Comparison of ENCODE assay signal across 7 mouse cellular contexts in the genomic region with DNA sequence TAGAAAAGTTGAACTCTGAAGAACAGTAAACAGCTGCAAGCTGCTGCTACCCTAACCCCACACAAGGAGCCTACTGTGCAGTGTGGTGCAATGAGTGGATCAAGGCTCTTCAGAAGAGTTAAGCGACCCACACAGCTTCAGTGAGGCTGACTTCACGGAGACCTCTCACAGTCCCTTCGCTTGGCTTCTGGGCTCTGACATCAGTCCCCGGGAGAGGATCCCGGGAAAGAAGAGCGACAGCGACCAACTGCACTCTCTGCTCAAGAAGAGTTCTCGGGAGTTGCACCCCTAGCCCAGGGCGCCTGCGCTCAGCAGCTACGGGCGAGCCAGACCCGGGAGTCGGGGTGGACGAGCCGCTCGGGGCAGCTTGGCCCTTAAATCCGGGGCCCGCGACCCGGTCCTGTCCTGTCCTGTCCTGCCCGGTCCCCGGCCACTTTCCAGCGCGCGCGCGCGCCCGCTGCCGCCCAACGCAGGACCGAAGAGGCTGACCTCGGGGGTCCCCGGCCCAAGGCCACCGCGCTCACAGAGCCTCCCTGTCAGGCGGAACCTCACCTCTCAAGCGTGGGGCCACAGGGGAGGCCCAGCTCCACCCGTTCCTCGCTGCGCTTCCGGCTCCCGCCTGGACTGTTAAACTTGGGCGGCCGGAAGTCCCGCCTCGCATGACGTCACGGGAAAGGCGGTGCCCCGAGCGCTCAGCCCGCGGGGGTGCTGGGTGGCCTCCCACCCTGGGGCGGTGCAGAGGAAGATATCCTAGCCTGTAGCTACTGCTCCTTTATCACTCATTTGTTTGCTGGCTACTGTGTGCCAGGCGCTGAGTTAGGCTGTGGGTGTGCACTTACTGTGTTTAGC. TPM values are rescaled to one million over a fixed set of nuclear protein-coding genes. Genes with fewer than 3 reads are reported as not detected.
DNase-seq lines count a peak whose midpoint lies in the region; ATAC-seq lines count a peak whose summit lies in the region.

Gene Nedd1, minus strand, starts transcription at position 650 of the 849 bp plus-strand sequence.

- peak; percentile 96 for DNase-seq in adrenal gland, postnatal 14 days
- peak; percentile 94 for DNase-seq in embryonic facial prominence, embryonic 11.5 days (ENCODE audit: low spot score)
- peak; percentile 99 for DNase-seq in heart, adult 11 months
- DNase-seq in kidney, adult 18-20 months = peak; percentile 98
- peak; percentile 95 for DNase-seq in limb, embryonic 11.5 days (ENCODE audit: low spot score)
- peak; percentile 96 for DNase-seq in midbrain, embryonic 14.5 days
- peak; percentile 92 to 96 for DNase-seq in spleen, adult 18-20 months

- peak within 1 kb of the TSS; percentile 83 for H3K27ac ChIP-seq in embryonic facial prominence, embryonic 11.5 days (replicated peaks; ENCODE audit: low read depth, low read length)
- peak within 1 kb of the TSS; percentile 11; the same call in 1 of the 2 replicates for H3K27ac ChIP-seq in limb, embryonic 11.5 days (replicated peaks; ENCODE audit: low read depth, low read length)
- H3K27ac ChIP-seq in midbrain, embryonic 14.5 days (replicated peaks; ENCODE audit: low read depth, low read length) = peak within 1 kb of the TSS; percentile 75

- peak within 1 kb of the TSS; percentile 74 for H3K4me2 ChIP-seq in embryonic facial prominence, embryonic 11.5 days (ENCODE audit: low read depth, low read length)
- peak within 1 kb of the TSS; percentile 66 for H3K4me2 ChIP-seq in limb, embryonic 11.5 days (ENCODE audit: low read depth, severe bottlenecking)
- H3K4me2 ChIP-seq in midbrain, embryonic 14.5 days (ENCODE audit: low read length) = peak within 1 kb of the TSS; percentile 88

- under 1% methylated on average over 57 of the region's 57 CpGs for WGBS in embryonic facial prominence, embryonic 11.5 days
- WGBS in limb, embryonic 11.5 days = 0% methylated on average over 56 of the region's 57 CpGs
- WGBS in midbrain, embryonic 14.5 days = under 1% methylated on average over 57 of the region's 57 CpGs

- ATAC-seq in embryonic facial prominence, embryonic 11.5 days (replicated peaks; ENCODE audit: insufficient number of reproducible peaks, low FRiP score, low TSS enrichment, low read depth) = peak; percentile 98
- peak; percentile 97 for ATAC-seq in limb, embryonic 11.5 days (ENCODE audit: insufficient number of reproducible peaks, low FRiP score, low TSS enrichment, low read depth)
- peak; percentile 97 for ATAC-seq in midbrain, embryonic 14.5 days (ENCODE audit: low FRiP score, low TSS enrichment)

- no peaks in the 10 kb centered on the region for H3K36me3 ChIP-seq in embryonic facial prominence, embryonic 11.5 days (replicated peaks; ENCODE audit: control insufficient read depth, insufficient read depth, low read depth, low read length)
- H3K36me3 ChIP-seq in limb, embryonic 11.5 days (ENCODE audit: control insufficient read depth, insufficient read depth, low read length) = no peaks in the 10 kb centered on the region
- no peaks in the 10 kb centered on the region for H3K36me3 ChIP-seq in midbrain, embryonic 14.5 days (ENCODE audit: control insufficient read depth, insufficient read depth, low read length)

- no peaks in the 10 kb centered on the region for H3K27me3 ChIP-seq in embryonic facial prominence, embryonic 11.5 days (ENCODE audit: control insufficient read depth, insufficient read depth, low read length)
- no peaks in the 10 kb centered on the region for H3K27me3 ChIP-seq in limb, embryonic 11.5 days (ENCODE audit: control insufficient read depth, insufficient read depth, low read length)
- no peaks in the 10 kb centered on the region for H3K27me3 ChIP-seq in midbrain, embryonic 14.5 days (ENCODE audit: control insufficient read depth, insufficient read depth, low read length)

- H3K9me3 ChIP-seq in embryonic facial prominence, embryonic 11.5 days (replicated peaks; ENCODE audit: control insufficient read depth, low read length) = no peaks in the 10 kb centered on the region
- no peaks in the 10 kb centered on the region for H3K9me3 ChIP-seq in limb, embryonic 11.5 days (ENCODE audit: control insufficient read depth, low read length)
- H3K9me3 ChIP-seq in midbrain, embryonic 14.5 days (ENCODE audit: control insufficient read depth, low read length) = no peaks in the 10 kb centered on the region

- no peaks in the 10 kb centered on the region for H3K4me1 ChIP-seq in embryonic facial prominence, embryonic 11.5 days (ENCODE audit: control insufficient read depth, insufficient read depth, low read length)
- no peaks in the 10 kb centered on the region for H3K4me1 ChIP-seq in limb, embryonic 11.5 days (ENCODE audit: control insufficient read depth, insufficient read depth, low read length)
- H3K4me1 ChIP-seq in midbrain, embryonic 14.5 days (ENCODE audit: control insufficient read depth, insufficient read depth, low read length) = 0 out of 2 replicates have a peak, but pooled peaks cover 3% of the 10 kb centered on the region

- H3K9ac ChIP-seq in embryonic facial prominence, embryonic 11.5 days (replicated peaks; ENCODE audit: low read length) = peak within 1 kb of the TSS; percentile 94
- H3K9ac ChIP-seq in limb, embryonic 11.5 days (ENCODE audit: low read length) = peak within 1 kb of the TSS; percentile 81
- H3K9ac ChIP-seq in midbrain, embryonic 14.5 days (replicated peaks; ENCODE audit: low read length) = peak within 1 kb of the TSS; percentile 80

- peak within 1 kb of the TSS; percentile 87 for H3K4me3 ChIP-seq in embryonic facial prominence, embryonic 11.5 days (ENCODE audit: low read depth, low read length)
- H3K4me3 ChIP-seq in limb, embryonic 11.5 days (ENCODE audit: low read depth, low read length) = peak within 1 kb of the TSS; percentile 77
- H3K4me3 ChIP-seq in midbrain, embryonic 14.5 days (replicated peaks; ENCODE audit: low read depth, low read length) = peak within 1 kb of the TSS; percentile 87

RNA-seq across cellular contexts. Expression of gene Nedd1, which starts in this region (rescaled TPM):
- total RNA-seq in adrenal gland, postnatal 14 days (2021) = 18.4 and 20.3 TPM in 2 replicates
- polyA plus RNA-seq in embryonic facial prominence, embryonic 11.5 days (2014; fragmentation: Nextera tagmentation; extraction: Ambion mirVana) = 61.1 and 69.5 TPM in 2 replicates
- 52.5 and 54.1 TPM in 2 replicates for polyA plus RNA-seq in limb, embryonic 11.5 days (2014; fragmentation: Nextera tagmentation; extraction: Ambion mirVana)
- polyA plus RNA-seq in midbrain, embryonic 14.5 days (2014; fragmentation: Nextera tagmentation; extraction: Ambion mirVana) = 13.8 and 21.2 TPM in 2 replicates

Comparison
In these comparisons a context has a peak if more than half of its experiments do, and no peak if none do; other contexts are left out.
1. Peak in every context shown above with its lines: DNase-seq, ATAC-seq, H3K4me3 ChIP-seq and H3K27ac ChIP-seq.
2. H3K27ac ChIP-seq: peak in every context shown above with its lines; median percentile 83 in embryonic facial prominence, embryonic 11.5 days; 75 in midbrain, embryonic 14.5 days; 11 in limb, embryonic 11.5 days.